ENCODE assay signal across 7 mouse cellular contexts in the genomic region with DNA sequence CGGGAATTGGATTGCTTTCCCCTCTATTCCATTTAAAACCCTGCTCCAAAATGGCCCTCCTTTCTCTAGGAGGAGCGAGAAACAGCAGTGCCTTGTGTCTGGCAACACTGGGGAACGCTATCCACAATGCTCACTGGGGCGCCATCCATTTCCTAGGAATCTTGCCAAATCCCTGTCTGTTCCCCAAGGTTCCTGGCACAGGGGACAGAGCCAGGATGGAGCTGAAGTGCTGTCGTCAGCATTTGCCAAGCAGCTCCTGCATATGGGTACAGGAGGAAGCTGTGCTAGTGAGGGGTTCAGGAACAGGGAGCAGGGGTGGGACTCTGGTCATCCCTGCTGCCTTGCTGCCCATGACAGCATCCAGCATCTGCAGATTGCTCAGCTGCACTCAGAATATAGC.
DNase-seq lines count a peak whose midpoint lies in the region; ATAC-seq and TF ChIP-seq lines count a peak whose summit lies in the region.

No protein-coding gene starts in this region.

- no peaks in the 10 kb centered on the region for H3K27me3 ChIP-seq in midbrain, embryonic 13.5 days
- H3K27me3 ChIP-seq in thymus, adult 2 months (ENCODE audit: control insufficient read depth, insufficient read depth, low read length): no peaks in the 10 kb centered on the region

- peak overlapping the region; percentile 92 for H3K27ac ChIP-seq in midbrain, embryonic 13.5 days
- H3K27ac ChIP-seq in thymus, adult 2 months (ENCODE audit: control insufficient read depth, insufficient read depth, low read length): no peak overlapping the region

- no peak overlapping the region for H3K4me3 ChIP-seq in midbrain, embryonic 13.5 days (replicated peaks)
- no peak overlapping the region for H3K4me3 ChIP-seq in thymus, adult 2 months (ENCODE audit: control insufficient read depth, insufficient read depth, low read length)

- TF ChIP-seq POLR2A in brain, embryonic 14.5 days (IDR thresholded peaks at IDR 0.05; ENCODE audit: borderline replicate concordance, extremely low read depth, insufficient read depth, insufficient read length, poor library complexity, severe bottlenecking): no peak
- no peak for TF ChIP-seq POLR2A in thymus, adult 2 months (IDR thresholded peaks at IDR 0.05; ENCODE audit: control insufficient read depth, extremely low read depth, insufficient read depth, low read length, poor library complexity)

- H3K9me3 ChIP-seq in midbrain, embryonic 13.5 days: no peaks in the 10 kb centered on the region

- H3K4me1 ChIP-seq in midbrain, embryonic 13.5 days (replicated peaks): peaks cover 28% of the 10 kb centered on the region
- peaks cover 6% of the 10 kb centered on the region; the same call in 1 of the 2 replicates for H3K4me1 ChIP-seq in thymus, adult 2 months (replicated peaks; ENCODE audit: control insufficient read depth, insufficient read depth, low read length)

- no peaks in the 10 kb centered on the region for H3K36me3 ChIP-seq in midbrain, embryonic 13.5 days
- H3K36me3 ChIP-seq in thymus, adult 2 months (ENCODE audit: control insufficient read depth, insufficient read depth, low read length): no peaks in the 10 kb centered on the region

- WGBS in midbrain, embryonic 13.5 days: 43% methylated on average over 5 of the region's 5 CpGs
- WGBS in thymus, adult 2 months: 96% methylated on average over 5 of the region's 5 CpGs

- ATAC-seq in midbrain, embryonic 13.5 days: peak; percentile 43; the same call in 1 of the 2 replicates

- no peak overlapping the region; the same call in 1 of the 2 replicates for H3K9ac ChIP-seq in midbrain, embryonic 13.5 days (replicated peaks)

- peak; percentile 84 for DNase-seq in adrenal gland, adult 2 months
- DNase-seq in brain, embryonic 14.5 days (ENCODE audit: low read depth): peak; percentile 97
- peak; percentile 61 to 75 for DNase-seq in frontal cortex, postnatal 36 days (ENCODE audit: low spot score in 2 of 2)
- DNase-seq in layer of hippocampus, postnatal 10 days (ENCODE audit: low spot score in 2 of 2): peak; percentile 72 to 74
- DNase-seq in embryo, embryonic 10.5 days (ENCODE audit: low spot score): no peak
- no peak for DNase-seq in thymus, adult 2 months

- TF ChIP-seq CTCF in brain, embryonic 14.5 days (IDR thresholded peaks at IDR 0.05; ENCODE audit: borderline replicate concordance, extremely low read depth, insufficient read depth, insufficient read length): no peak
- TF ChIP-seq CTCF in thymus, adult 2 months (IDR thresholded peaks at IDR 0.05; ENCODE audit: borderline replicate concordance, control insufficient read depth, extremely low read depth, insufficient read depth, low read length, poor library complexity): no peak

- H3K4me2 ChIP-seq in midbrain, embryonic 13.5 days (replicated peaks): no peak overlapping the region

Comparison
In these comparisons a context has a peak if more than half of its experiments do, and no peak if none do; other contexts are left out.
1. DNase-seq: peak in adrenal gland, adult 2 months (single experiment), brain, embryonic 14.5 days (single experiment), frontal cortex, postnatal 36 days (2 of 2) and layer of hippocampus, postnatal 10 days (2 of 2); none in embryo, embryonic 10.5 days (single experiment) and thymus, adult 2 months (single experiment).